Mouse (Mus musculus): ENCODE measurements around the gene Gm10283. TPM values are rescaled to one million over a fixed set of nuclear protein-coding genes. Genes with fewer than 3 reads are reported as not detected.
"Not testable (repeated sequence)": the region's sequence is repeated elsewhere in the genome, so short reads cannot be mapped to it uniquely, and the experiment has no call there.

Gm10283 gene
- polyA plus RNA-seq (2015; fragmentation: Nextera tagmentation; extraction: Ambion mirVana), result not detected in 2 replicates

- Histone ChIP-seq H3K36me3 (no peaks in the 10 kb centered on the region), H3K4me3 (replicated peaks) (no peak within 1 kb of the TSS), H3K4me1 (replicated peaks) (peaks cover 5% of the 10 kb centered on the region), H3K27me3 (no peaks in the 10 kb centered on the region), H3K9ac (replicated peaks) (no peak within 1 kb of the TSS), H3K9me3 (no peaks in the 10 kb centered on the region), H3K4me2 (replicated peaks) (no peak within 1 kb of the TSS), H3K27ac (no peak within 1 kb of the TSS)
- ATAC-seq, result no peak
- WGBS, result 54% methylated on average over 2 of the region's 2 CpGs
These were observed at the start of gene Gm10283 for GRCm38 (mm10) chr8:60503098-60503497. Gm10283 (minus strand) TSS chr8:60503198.

GRCm38 (mm10) chr8:60534945-60535344 lies 31.9 kb upstream of the Gm10283 start:
- no peak overlapping the region for H3K4me2 ChIP-seq (replicated peaks)
- ATAC-seq, result no peak
- 38% methylated on average over 2 of the region's 2 CpGs for WGBS
- no peak overlapping the region for H3K9ac ChIP-seq (replicated peaks)
- H3K27ac ChIP-seq, result no peak overlapping the region
- H3K4me3 ChIP-seq (replicated peaks), result no peak overlapping the region
- H3K36me3 ChIP-seq, result no peaks in the 10 kb centered on the region
- no peaks in the 10 kb centered on the region for H3K9me3 ChIP-seq
- H3K4me1 ChIP-seq (replicated peaks), result no peaks in the 10 kb centered on the region
- no peaks in the 10 kb centered on the region for H3K27me3 ChIP-seq

DNA sequence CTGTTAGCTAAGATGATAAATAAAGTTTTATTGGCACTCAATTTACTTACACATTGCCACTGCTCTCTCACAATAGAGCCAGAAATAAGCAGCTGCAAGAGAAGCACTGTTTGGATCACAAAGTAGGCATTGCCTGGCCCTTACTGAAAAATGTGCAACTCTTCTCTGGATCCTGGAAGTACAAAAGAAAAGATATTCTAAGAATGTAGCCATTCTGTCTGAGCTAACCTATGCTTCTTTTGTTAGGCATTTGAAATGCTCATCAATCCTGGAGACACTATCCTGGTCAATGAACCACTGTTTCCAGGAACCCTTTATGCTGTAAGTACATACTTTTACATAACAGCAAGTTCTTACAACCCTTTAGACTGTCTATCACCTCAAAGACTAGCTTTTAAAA lies 15.3 kb upstream of the Gm10283 start:
- Histone ChIP-seq H3K4me1 (replicated peaks) (no peaks in the 10 kb centered on the region), H3K27me3 (no peaks in the 10 kb centered on the region), H3K9me3 (no peaks in the 10 kb centered on the region), H3K4me2 (replicated peaks) (no peak overlapping the region), H3K36me3 (no peaks in the 10 kb centered on the region), H3K27ac (no peak overlapping the region), H3K9ac (replicated peaks) (no peak overlapping the region), H3K4me3 (replicated peaks) (no peak overlapping the region)
- no peak for ATAC-seq

DNA sequence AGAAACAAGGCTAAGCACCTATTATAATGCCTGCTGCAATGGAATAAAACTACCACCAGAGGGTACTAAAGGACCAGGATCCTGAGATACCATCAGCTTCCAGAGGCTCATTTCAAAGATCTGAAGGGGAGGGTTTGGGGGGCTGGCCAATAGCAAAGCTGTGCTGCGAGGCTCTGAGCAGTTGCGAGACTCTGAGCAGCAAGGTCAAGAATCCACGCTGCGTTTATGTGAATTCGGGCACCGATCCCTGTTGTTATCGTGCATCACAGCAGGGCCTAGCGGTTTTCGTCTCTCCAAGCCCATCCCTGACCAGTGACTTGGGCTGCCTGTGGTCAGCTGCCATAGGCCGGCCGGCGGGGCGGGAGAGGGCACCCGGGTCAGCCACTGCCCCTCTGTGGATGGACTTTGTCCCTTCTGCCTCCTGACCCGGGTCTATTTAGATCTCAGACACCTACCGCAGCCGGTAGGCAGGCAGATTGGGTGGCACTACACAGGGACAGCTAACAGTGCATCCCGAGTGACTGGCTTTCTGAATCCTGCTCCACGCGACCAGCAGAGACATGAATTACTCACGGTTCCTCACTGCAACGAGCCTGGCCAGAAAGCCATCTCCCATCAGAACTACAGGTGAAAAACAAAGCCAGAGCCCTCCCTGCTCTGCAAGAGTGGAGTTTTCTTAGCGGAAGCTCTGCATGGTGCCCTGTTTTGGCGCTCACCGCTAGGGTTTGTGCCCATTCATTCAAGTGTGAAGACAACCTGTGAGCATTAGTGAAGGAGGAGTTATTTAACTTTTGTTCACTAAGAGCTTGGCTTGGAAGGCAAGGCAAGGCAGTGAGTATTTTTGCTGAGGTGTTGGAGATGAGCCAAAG lies 2.9 kb upstream of the Gm10283 start, which contains the start of gene Aadat:
Gene Aadat (plus strand): TSS at position 280 of the 869 bp plus-strand sequence.
- H3K27ac ChIP-seq, result peak within 1 kb of the TSS; percentile 36; the same call in 1 of the 2 replicates

DNA sequence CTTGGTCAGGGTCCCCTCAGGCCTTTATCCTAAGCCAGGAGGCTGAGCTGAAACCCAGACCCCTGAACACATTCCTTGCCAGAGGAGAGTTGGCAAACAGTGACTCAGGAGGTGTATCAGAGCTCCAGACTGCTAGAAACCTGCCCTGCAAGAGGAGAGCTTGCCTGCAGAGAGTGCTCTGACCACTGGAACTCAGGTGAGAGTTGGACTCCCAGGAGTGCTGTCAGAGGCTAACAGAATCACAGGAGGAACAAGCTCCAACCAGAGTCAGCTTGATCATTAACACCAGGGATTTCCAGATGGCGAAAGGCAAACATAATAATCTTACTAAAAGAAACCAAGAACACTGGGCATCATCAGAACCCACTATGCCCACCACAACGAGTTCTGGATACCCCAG lies 8.0 kb downstream of the Gm10283 start:
- H3K36me3 ChIP-seq; ATAC-seq; H3K9ac ChIP-seq (replicated peaks); H3K27ac ChIP-seq; H3K9me3 ChIP-seq; H3K4me3 ChIP-seq (replicated peaks); H3K4me1 ChIP-seq (replicated peaks); H3K27me3 ChIP-seq; H3K4me2 ChIP-seq (replicated peaks): not testable (repeated sequence)
- WGBS, result 84% methylated on average over 2 of the region's 2 CpGs

More for the DNA sequence above, 2.9 kb upstream of the Gm10283 start, which contains the start of gene Aadat:
- peak; percentile 98 for ATAC-seq
- peak within 1 kb of the TSS; percentile 80 for H3K4me2 ChIP-seq (replicated peaks)
- peaks cover 5% of the 10 kb centered on the region for H3K4me1 ChIP-seq (replicated peaks)
- H3K27me3 ChIP-seq, result no peaks in the 10 kb centered on the region
- no peaks in the 10 kb centered on the region for H3K36me3 ChIP-seq
- WGBS, result under 1% methylated on average over 25 of the region's 25 CpGs
- H3K9me3 ChIP-seq, result no peaks in the 10 kb centered on the region
- H3K9ac ChIP-seq (replicated peaks), result peak within 1 kb of the TSS; percentile 74
- peak within 1 kb of the TSS; percentile 66 for H3K4me3 ChIP-seq (replicated peaks)

DNA sequence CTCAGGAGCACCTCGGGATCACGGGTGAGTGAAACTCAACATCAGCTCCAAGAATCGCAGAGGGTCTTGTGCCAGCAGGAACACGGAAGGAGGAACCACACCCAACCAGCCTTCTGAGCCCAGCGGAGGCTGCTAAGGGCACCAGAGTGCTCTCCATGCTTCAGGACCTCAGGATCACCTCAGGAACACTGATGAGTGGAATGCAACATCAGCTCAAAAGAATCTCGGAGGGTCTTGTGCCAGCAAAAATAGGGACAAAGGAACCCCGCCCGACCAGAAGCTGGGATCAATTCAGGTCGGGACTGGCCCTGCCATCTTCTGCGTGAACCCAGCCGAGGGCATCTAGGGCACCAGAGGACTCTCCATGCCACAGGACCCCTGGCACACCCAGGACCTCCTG lies 8.4 kb downstream of the Gm10283 start:
- no peak overlapping the region for H3K4me3 ChIP-seq (replicated peaks)
- no peak for ATAC-seq
- H3K9ac ChIP-seq (replicated peaks), result no peak overlapping the region
- H3K4me2 ChIP-seq (replicated peaks), result no peak overlapping the region
- H3K4me1 ChIP-seq (replicated peaks), result no peaks in the 10 kb centered on the region
- no peaks in the 10 kb centered on the region for H3K36me3 ChIP-seq
- 89% methylated on average over 11 of the region's 11 CpGs for WGBS
- no peaks in the 10 kb centered on the region for H3K27me3 ChIP-seq
- no peak overlapping the region for H3K27ac ChIP-seq
- no peaks in the 10 kb centered on the region for H3K9me3 ChIP-seq

DNA sequence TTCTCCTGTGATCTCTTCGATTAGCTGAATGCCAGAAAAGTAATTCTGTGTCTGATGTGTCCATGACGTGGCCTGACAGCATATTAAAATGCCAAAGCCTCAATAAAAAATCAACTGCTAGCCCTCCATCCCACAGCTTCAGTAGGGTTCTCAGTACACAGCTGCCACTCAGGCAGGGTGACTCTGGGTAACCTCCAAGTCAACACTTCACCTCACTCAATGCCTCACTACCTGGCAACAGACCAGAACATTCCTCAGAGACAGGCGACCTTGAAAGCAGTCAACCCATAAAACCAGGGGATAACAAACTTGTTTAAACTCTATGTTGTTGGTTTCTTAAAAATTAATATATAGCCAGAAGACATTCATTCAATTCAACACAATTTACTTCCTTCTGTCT lies 10.5 kb downstream of the Gm10283 start:
- no peaks in the 10 kb centered on the region for H3K4me1 ChIP-seq (replicated peaks)
- no peak overlapping the region for H3K4me2 ChIP-seq (replicated peaks)
- 76% methylated on average over 3 of the region's 3 CpGs for WGBS
- H3K9me3 ChIP-seq, result no peaks in the 10 kb centered on the region
- no peaks in the 10 kb centered on the region for H3K27me3 ChIP-seq
- H3K36me3 ChIP-seq, result no peaks in the 10 kb centered on the region
- no peak overlapping the region for H3K4me3 ChIP-seq (replicated peaks)
- ATAC-seq, result no peak
- no peak overlapping the region for H3K27ac ChIP-seq
- H3K9ac ChIP-seq (replicated peaks), result no peak overlapping the region

DNA sequence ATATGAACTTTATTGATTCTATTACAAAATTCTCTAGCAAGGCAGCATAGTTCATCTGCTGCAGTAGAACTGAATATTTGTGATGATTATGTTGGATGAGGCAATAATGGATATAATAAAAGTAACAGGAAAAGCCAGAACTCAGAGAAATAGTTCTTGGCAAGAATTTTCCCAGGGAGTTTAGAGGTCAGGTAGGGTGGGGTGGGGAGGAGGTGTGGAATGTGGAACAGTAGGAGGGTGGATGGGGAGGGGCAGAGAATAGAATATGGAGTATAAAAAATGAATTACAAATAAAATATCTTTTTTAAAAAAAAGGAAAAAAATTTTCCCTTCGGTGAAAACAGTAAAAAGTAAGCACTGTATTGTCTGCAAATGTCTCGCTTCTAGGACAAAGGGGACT lies 11.1 kb downstream of the Gm10283 start:
- no peaks in the 10 kb centered on the region for H3K4me1 ChIP-seq (replicated peaks)
- WGBS, result 94% methylated on average over 2 of the region's 2 CpGs
- no peak overlapping the region for H3K4me3 ChIP-seq (replicated peaks)
- H3K27ac ChIP-seq, result no peak overlapping the region
- H3K27me3 ChIP-seq, result no peaks in the 10 kb centered on the region
- no peak for ATAC-seq
- no peaks in the 10 kb centered on the region for H3K36me3 ChIP-seq
- H3K4me2 ChIP-seq (replicated peaks), result no peak overlapping the region
- no peak overlapping the region for H3K9ac ChIP-seq (replicated peaks)
- H3K9me3 ChIP-seq, result no peaks in the 10 kb centered on the region

GRCm38 (mm10) chr8:60490147-60490546 lies 12.9 kb downstream of the Gm10283 start:
- Histone ChIP-seq H3K9me3 (no peaks in the 10 kb centered on the region), H3K27me3 (no peaks in the 10 kb centered on the region), H3K4me1 (replicated peaks) (no peaks in the 10 kb centered on the region), H3K27ac (no peak overlapping the region), H3K4me3 (replicated peaks) (no peak overlapping the region), H3K36me3 (no peaks in the 10 kb centered on the region), H3K9ac (replicated peaks) (no peak overlapping the region), H3K4me2 (replicated peaks) (no peak overlapping the region)
- ATAC-seq, result no peak
- WGBS, result 81% methylated on average over 2 of the region's 2 CpGs

DNA sequence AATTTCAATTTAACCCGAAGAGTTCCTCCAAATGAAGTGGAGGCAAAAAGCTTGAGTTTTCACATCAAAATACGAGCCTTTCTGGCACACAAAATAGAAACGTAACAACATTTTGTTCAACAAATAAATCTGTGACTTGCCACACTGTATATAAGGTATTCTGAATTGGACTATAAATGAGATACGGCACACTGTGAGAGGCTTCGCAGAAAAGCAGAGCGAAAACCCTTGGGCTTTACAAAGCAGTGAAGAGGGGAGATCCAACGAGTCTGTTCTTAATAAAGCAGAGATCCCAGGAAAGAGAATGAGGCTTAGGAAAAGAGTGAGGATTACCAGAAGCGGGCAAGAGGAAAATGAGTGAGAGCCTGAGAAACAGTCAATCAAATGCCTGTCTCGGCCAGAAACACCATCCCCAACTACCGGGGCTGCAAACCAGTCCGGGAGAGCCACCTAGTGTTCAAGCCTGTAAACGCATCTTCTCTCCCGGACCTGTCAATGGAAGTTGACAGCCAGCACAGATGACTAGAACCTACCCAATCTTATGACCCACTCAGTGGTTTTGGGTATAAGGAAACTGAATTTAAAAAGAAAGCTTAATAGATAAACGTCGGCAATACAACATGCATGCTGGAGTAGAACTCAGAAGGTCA lies 36.2 kb downstream of the Gm10283 start:
- Histone ChIP-seq H3K4me1 (replicated peaks) (no peaks in the 10 kb centered on the region), H3K4me3 (replicated peaks) (no peak overlapping the region), H3K27me3 (no peaks in the 10 kb centered on the region), H3K27ac (no peak overlapping the region), H3K4me2 (replicated peaks) (peak overlapping the region; percentile 29; the same call in 1 of the 2 replicates), H3K9ac (replicated peaks) (no peak overlapping the region), H3K36me3 (no peaks in the 10 kb centered on the region), H3K9me3 (no peaks in the 10 kb centered on the region)
- peak; percentile 92 for ATAC-seq
- WGBS, result 34% methylated on average over 15 of the region's 15 CpGs

- 77% methylated on average over 2 of the region's 2 CpGs for WGBS
- Histone ChIP-seq H3K9ac (replicated peaks) (no peak overlapping the region), H3K4me2 (replicated peaks) (no peak overlapping the region), H3K27ac (no peak overlapping the region), H3K9me3 (no peaks in the 10 kb centered on the region), H3K4me3 (replicated peaks) (no peak overlapping the region), H3K27me3 (no peaks in the 10 kb centered on the region), H3K36me3 (no peaks in the 10 kb centered on the region), H3K4me1 (replicated peaks) (no peaks in the 10 kb centered on the region)
- ATAC-seq, result no peak
These were observed 53.7 kb downstream of the Gm10283 start for GRCm38 (mm10) chr8:60449296-60449695.

GRCm38 (mm10) chr8:60444989-60445388 lies 58.0 kb downstream of the Gm10283 start:
- H3K9me3 ChIP-seq, result no peaks in the 10 kb centered on the region
- H3K4me1 ChIP-seq (replicated peaks), result no peaks in the 10 kb centered on the region
- no peak overlapping the region for H3K4me2 ChIP-seq (replicated peaks)
- H3K36me3 ChIP-seq, result no peaks in the 10 kb centered on the region
- H3K27me3 ChIP-seq, result no peaks in the 10 kb centered on the region
- no peak overlapping the region for H3K9ac ChIP-seq (replicated peaks)
- no peak overlapping the region for H3K4me3 ChIP-seq (replicated peaks)
- H3K27ac ChIP-seq, result no peak overlapping the region
- ATAC-seq, result peak; percentile 68
- 69% methylated on average over 6 of the region's 6 CpGs for WGBS

Measured in midbrain, embryonic 13.5 days (tissue).